Mouse (Mus musculus) heart, postnatal 14 days (tissue): ENCODE data around the gene Mgmt. TPM values are rescaled to one million over a fixed set of nuclear protein-coding genes. Genes with fewer than 3 reads are reported as not detected.
A peak's percentile ranks its signal among the peaks of the same experiment; 100 is the strongest.

Source experiments
- DNase-seq, 2 experiments: peaks; one replicate each; pipeline ENCODE4 v3.0.0; 2021 to 2022
- intact Hi-C: fragments of 180-260 bp; cut with DNase I; formaldehyde crosslinking; loops from one replicate; pipeline ENCODE4 v1.15.1; 2025
- long read RNA-seq, 2 experiments: library from polyadenylated mRNA; stranded (forward); transcript quantifications; one replicate each; pipeline ENCODE4 v2.0.0; 2021
- total RNA-seq, 2 experiments: library from RNA; stranded (reverse); gene quantifications; 2 replicates each; pipeline ENCODE4 v1.2.3; 2021

Mgmt gene
- 1 to 10 TPM; 3.4 to 3.6 TPM for total RNA-seq
- long read RNA-seq, experiment 1, partial matches to known transcripts, result 2 of 6 reads
- long read RNA-seq, experiment 1, other reads (novel, unspliced or antisense), result 1 of 6 reads
- long read RNA-seq, experiment 2, transcript Mgmt-201 (5 exons, 2,894 nt), result major isoform, 5 of 8 reads
- long read RNA-seq, experiment 2, partial matches to known transcripts, result 2 of 8 reads
- long read RNA-seq, experiment 2, other reads (novel, unspliced or antisense), result 1 of 8 reads

GRCm38 (mm10) chr7:136894106-136894986 is at the start of gene Mgmt:
Mgmt (plus strand) TSS chr7:136894614.
- peak; percentile 92 to 94 for DNase-seq
- intact Hi-C loops, result no loop called here

GRCm38 (mm10) chr7:136844835-136845234 is 49.6 kb upstream of the Mgmt start:
- no peak for DNase-seq
- intact Hi-C loops, result loop anchor here (5.0 kb wide), 1 partner anchor 467 kb away; the partner anchor contains the start of gene Ebf3

GRCm38 (mm10) chr7:136845321-136845720 is 49.1 kb upstream of the Mgmt start:
- no peak for DNase-seq
- intact Hi-C loops, result loop anchor here (5.0 kb wide), 1 partner anchor 467 kb away; the partner anchor contains the start of gene Ebf3

- intact Hi-C loops, result loop anchor here (5.0 kb wide), 1 partner anchor 466 kb away; the partner anchor contains the start of gene Ebf3
- no peak for DNase-seq
Measured at GRCm38 (mm10) chr7:136846086-136846620, 48.3 kb upstream of the Mgmt start.

GRCm38 (mm10) chr7:136847601-136848000 is 46.8 kb upstream of the Mgmt start:
- intact Hi-C loops, result loop anchor here (5.0 kb wide), 1 partner anchor 465 kb away; the partner anchor contains the start of gene Ebf3
- DNase-seq, result no peak

GRCm38 (mm10) chr7:136848761-136849160 is 45.7 kb upstream of the Mgmt start:
- DNase-seq, result no peak

GRCm38 (mm10) chr7:136849811-136850210 is 44.6 kb upstream of the Mgmt start:
- no peak for DNase-seq
- intact Hi-C loops, result loop anchor here (5.0 kb wide), 2 partner anchors 358 to 462 kb away; partner anchors contain the start of gene Ebf3

More at GRCm38 (mm10) chr7:136848761-136849160, 45.7 kb upstream of the Mgmt start:
- intact Hi-C loops, result loop anchor here (5.0 kb wide), 1 partner anchor 464 kb away; the partner anchor contains the start of gene Ebf3

GRCm38 (mm10) chr7:136850339-136850738 is 44.1 kb upstream of the Mgmt start:
- DNase-seq, result peak; percentile 46 to 49
- intact Hi-C loops, result loop anchor here (5.0 kb wide), 1 partner anchor 358 kb away; no protein-coding TSS in a partner anchor

- intact Hi-C loops, result loop anchor here (5.0 kb wide), 1 partner anchor 360 kb away; no protein-coding TSS in a partner anchor
- DNase-seq, result no peak
Measured at GRCm38 (mm10) chr7:136851946-136852345, 42.5 kb upstream of the Mgmt start.

GRCm38 (mm10) chr7:136852721-136853120 is 41.7 kb upstream of the Mgmt start:
- intact Hi-C loops, result loop anchor here (5.0 kb wide), 1 partner anchor 360 kb away; no protein-coding TSS in a partner anchor

GRCm38 (mm10) chr7:136864677-136865463 is 29.5 kb upstream of the Mgmt start:
- intact Hi-C loops, result no loop called here
- DNase-seq, result no peak

More at GRCm38 (mm10) chr7:136852721-136853120, 41.7 kb upstream of the Mgmt start:
- peak; percentile 24 to 31 for DNase-seq

GRCm38 (mm10) chr7:136865876-136866275 is 28.5 kb upstream of the Mgmt start:
- no peak for DNase-seq
- intact Hi-C loops, result no loop called here

- intact Hi-C loops, result no loop called here
Measured at GRCm38 (mm10) chr7:136866535-136866934, 27.9 kb upstream of the Mgmt start.

GRCm38 (mm10) chr7:136871535-136871934 is 22.9 kb upstream of the Mgmt start:
- no peak for DNase-seq
- intact Hi-C loops, result no loop called here

More at GRCm38 (mm10) chr7:136866535-136866934, 27.9 kb upstream of the Mgmt start:
- DNase-seq, result no peak

GRCm38 (mm10) chr7:136872059-136872458 is 22.4 kb upstream of the Mgmt start:
- intact Hi-C loops, result no loop called here
- DNase-seq, result no peak

- no peak for DNase-seq
- intact Hi-C loops, result no loop called here
Measured at GRCm38 (mm10) chr7:136874396-136874795, 20.0 kb upstream of the Mgmt start.

- intact Hi-C loops, result no loop called here
- DNase-seq, result peak; percentile 29 to 48
Measured at GRCm38 (mm10) chr7:136880386-136880785, 14.0 kb upstream of the Mgmt start.

GRCm38 (mm10) chr7:136888161-136888560 is 6.3 kb upstream of the Mgmt start:
- DNase-seq, result no peak
- intact Hi-C loops, result no loop called here

GRCm38 (mm10) chr7:136895356-136895755 is 942 bp downstream of the Mgmt start:
- DNase-seq, result no peak
- intact Hi-C loops, result no loop called here

- no peak for DNase-seq
- intact Hi-C loops, result no loop called here
Measured at GRCm38 (mm10) chr7:136895851-136896250, 1.4 kb downstream of the Mgmt start.
